Mouse (Mus musculus): Measurements from ENCODE around the gene Rab3gap2. TPM values are rescaled to one million over a fixed set of nuclear protein-coding genes. Genes with fewer than 3 reads are reported as not detected.
"Not testable (repeated sequence)": the region's sequence is repeated elsewhere in the genome, so short reads cannot be mapped to it uniquely, and the experiment has no call there.

Gene Rab3gap2
- polyA plus RNA-seq, 2 experiments from 2014 or later = 14.7 to 20.7 TPM

- no peak for ATAC-seq
These were observed 79.3 kb downstream of the Rab3gap2 start for GRCm38 (mm10) chr1:185283247-185283646.

GRCm38 (mm10) chr1:185284740-185285139 lies 80.8 kb downstream of the Rab3gap2 start:
- no peak for ATAC-seq

- ATAC-seq = no peak
These were observed 81.3 kb downstream of the Rab3gap2 start for GRCm38 (mm10) chr1:185285171-185285570.

- no peak for ATAC-seq
These were observed 83.1 kb downstream of the Rab3gap2 start for GRCm38 (mm10) chr1:185287066-185287465.

GRCm38 (mm10) chr1:185289231-185289630 lies 85.3 kb downstream of the Rab3gap2 start:
- ATAC-seq = no peak

- no peak for ATAC-seq
These were observed 87.4 kb downstream of the Rab3gap2 start for GRCm38 (mm10) chr1:185291336-185291735.

- no peak for ATAC-seq
These were observed 88.9 kb downstream of the Rab3gap2 start for GRCm38 (mm10) chr1:185292646-185293360.

- no peak for ATAC-seq
These were observed 92.9 kb downstream of the Rab3gap2 start for GRCm38 (mm10) chr1:185296850-185297249.

GRCm38 (mm10) chr1:185298496-185298895 lies 94.6 kb downstream of the Rab3gap2 start:
- no peak for ATAC-seq

GRCm38 (mm10) chr1:185302816-185303215 lies 98.9 kb downstream of the Rab3gap2 start:
- no peak for ATAC-seq

- ATAC-seq = no peak
These were observed 102.9 kb downstream of the Rab3gap2 start for GRCm38 (mm10) chr1:185306836-185307235.

- no peak for ATAC-seq
These were observed 103.7 kb downstream of the Rab3gap2 start for GRCm38 (mm10) chr1:185307645-185308044.

- no peak for ATAC-seq
These were observed 104.4 kb downstream of the Rab3gap2 start for GRCm38 (mm10) chr1:185308334-185308733.

- no peak for ATAC-seq
These were observed 105.0 kb downstream of the Rab3gap2 start for GRCm38 (mm10) chr1:185308908-185309307.

GRCm38 (mm10) chr1:185311949-185312348 lies 108.0 kb downstream of the Rab3gap2 start:
- no peak for ATAC-seq

- ATAC-seq = no peak
These were observed 110.6 kb downstream of the Rab3gap2 start for GRCm38 (mm10) chr1:185314546-185314945.

- no peak for ATAC-seq
These were observed 112.1 kb downstream of the Rab3gap2 start for GRCm38 (mm10) chr1:185315846-185316568.

- ATAC-seq = not testable (repeated sequence)
These were observed 123.9 kb downstream of the Rab3gap2 start for GRCm38 (mm10) chr1:185327754-185328345.

- ATAC-seq = peak; percentile 74
These were observed 125.0 kb downstream of the Rab3gap2 start, which contains the start of gene Iars2 for GRCm38 (mm10) chr1:185328721-185329610. Gene Iars2 (minus strand): TSS chr1:185329396.

GRCm38 (mm10) chr1:185329851-185330250 lies 125.9 kb downstream of the Rab3gap2 start:
- no peak for ATAC-seq

GRCm38 (mm10) chr1:185331364-185331763 lies 127.4 kb downstream of the Rab3gap2 start:
- no peak for ATAC-seq

GRCm38 (mm10) chr1:185331983-185332430 lies 128.1 kb downstream of the Rab3gap2 start, which contains the start of gene Bpnt1:
Gene Bpnt1 (plus strand): TSS chr1:185332149.
- ATAC-seq = peak; percentile 70

Measured in CD4-positive, CD25-positive, alpha-beta regulatory T cell, adult 4 months (primary cell).